Mouse (Mus musculus): ENCODE data around the gene Uqcc2. TPM values are rescaled to one million over a fixed set of nuclear protein-coding genes. Genes with fewer than 3 reads are reported as not detected.

The Uqcc2 gene
- polyA plus RNA-seq, 1 experiment, result 75.5 TPM

DNA sequence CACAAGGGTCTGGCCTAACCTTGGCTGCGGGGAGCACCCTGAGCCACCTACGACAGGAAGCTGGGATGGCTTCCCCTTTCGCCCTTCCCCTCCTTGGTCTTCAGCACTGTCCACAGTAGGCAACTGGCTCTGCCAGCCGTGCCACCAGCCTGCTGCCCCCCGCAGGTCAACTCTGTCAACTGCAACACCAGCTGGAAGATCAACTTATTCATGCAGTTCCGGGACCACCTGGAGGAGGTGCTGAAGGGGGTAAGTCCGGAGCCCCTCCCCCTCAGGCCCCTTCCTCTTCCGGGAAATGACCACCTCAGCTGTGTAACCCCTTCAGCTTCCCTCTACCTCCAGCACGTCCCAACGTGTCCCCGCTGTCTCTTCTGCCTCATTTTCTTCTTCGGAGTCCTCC is 46.3 kb downstream of the Uqcc2 start:
- Histone ChIP-seq H3K4me3 (ENCODE audit: insufficient read depth, low read length) (no peak overlapping the region), H3K27ac (ENCODE audit: insufficient read depth, low read depth, low read length) (no peak overlapping the region), H3K4me1 (ENCODE audit: control insufficient read depth, insufficient read depth, low read length) (peaks cover 19% of the 10 kb centered on the region)
- TF ChIP-seq POLR2A (IDR thresholded peaks at IDR 0.05; ENCODE audit: borderline replicate concordance, low read depth, low read length), result no peak
- TF ChIP-seq CTCF (IDR thresholded peaks at IDR 0.05; ENCODE audit: low read depth, low read length), result peak; percentile 14; the same call in 1 of the 2 replicates

DNA sequence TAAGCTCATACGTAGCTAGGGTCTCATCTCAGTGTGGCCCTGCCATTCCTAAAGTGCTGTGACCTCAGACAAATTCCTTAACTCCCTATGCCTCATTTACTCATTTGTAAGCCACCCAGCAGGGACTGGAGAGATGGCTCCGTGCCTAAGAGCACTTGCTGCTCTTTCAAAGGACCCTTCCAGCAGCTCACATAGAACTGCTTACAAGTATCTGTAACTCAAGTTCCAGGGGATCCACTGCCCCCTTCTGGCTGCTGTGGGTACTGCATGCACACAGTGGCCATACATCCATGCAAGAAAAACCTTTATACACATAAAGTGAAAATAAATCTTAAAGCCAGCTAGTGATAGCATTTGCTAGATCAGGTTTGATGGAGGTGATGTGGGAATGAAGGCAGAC is 48.0 kb downstream of the Uqcc2 start:
- H3K4me3 ChIP-seq (ENCODE audit: insufficient read depth, low read length), result no peak overlapping the region
- H3K4me1 ChIP-seq (ENCODE audit: control insufficient read depth, insufficient read depth, low read length), result peaks cover 27% of the 10 kb centered on the region
- H3K27ac ChIP-seq (ENCODE audit: insufficient read depth, low read depth, low read length), result no peak overlapping the region
- TF ChIP-seq POLR2A (IDR thresholded peaks at IDR 0.05; ENCODE audit: borderline replicate concordance, low read depth, low read length), result no peak
- TF ChIP-seq CTCF (IDR thresholded peaks at IDR 0.05; ENCODE audit: low read depth, low read length), result peak; percentile 75

- no peak overlapping the region for H3K4me3 ChIP-seq (ENCODE audit: insufficient read depth, low read length)
- TF ChIP-seq CTCF (IDR thresholded peaks at IDR 0.05; ENCODE audit: low read depth, low read length) (no peak), POLR2A (IDR thresholded peaks at IDR 0.05; ENCODE audit: borderline replicate concordance, low read depth, low read length) (no peak)
- H3K4me1 ChIP-seq (ENCODE audit: control insufficient read depth, insufficient read depth, low read length), result peaks cover 35% of the 10 kb centered on the region
- H3K27ac ChIP-seq (ENCODE audit: insufficient read depth, low read depth, low read length), result peak overlapping the region; percentile 65
Observed at GRCm38 (mm10) chr17:27083601-27084000, 50.1 kb downstream of the Uqcc2 start.

GRCm38 (mm10) chr17:27082796-27083195 is 50.9 kb downstream of the Uqcc2 start:
- Histone ChIP-seq H3K4me1 (ENCODE audit: control insufficient read depth, insufficient read depth, low read length) (peaks cover 35% of the 10 kb centered on the region), H3K27ac (ENCODE audit: insufficient read depth, low read depth, low read length) (no peak overlapping the region), H3K4me3 (ENCODE audit: insufficient read depth, low read length) (no peak overlapping the region)
- no peak for TF ChIP-seq CTCF (IDR thresholded peaks at IDR 0.05; ENCODE audit: low read depth, low read length)
- no peak for TF ChIP-seq POLR2A (IDR thresholded peaks at IDR 0.05; ENCODE audit: borderline replicate concordance, low read depth, low read length)

DNA sequence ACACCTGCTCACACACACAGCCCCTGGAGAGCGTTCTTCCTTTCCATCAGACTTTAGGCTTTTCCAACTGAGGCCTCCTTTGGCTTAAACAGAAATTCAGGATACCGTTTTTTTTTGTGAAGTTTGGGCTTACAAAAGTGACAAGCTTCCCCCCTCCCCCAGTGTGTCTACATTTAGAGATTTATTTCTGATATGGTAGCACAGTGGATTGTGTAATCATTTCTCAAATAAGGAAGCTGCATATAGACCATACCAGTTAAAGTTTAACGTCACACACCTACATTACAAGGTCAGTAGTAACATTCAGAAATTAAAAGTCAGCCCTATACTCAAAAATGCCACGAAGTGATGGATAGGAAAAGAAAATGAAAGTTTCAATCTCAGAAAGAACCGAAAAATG is 51.8 kb downstream of the Uqcc2 start:
- Histone ChIP-seq H3K4me3 (ENCODE audit: insufficient read depth, low read length) (peak overlapping the region; percentile 30; the same call in 1 of the 2 replicates), H3K4me1 (ENCODE audit: control insufficient read depth, insufficient read depth, low read length) (peaks cover 35% of the 10 kb centered on the region), H3K27ac (ENCODE audit: insufficient read depth, low read depth, low read length) (peak overlapping the region; percentile 83)
- TF ChIP-seq CTCF (IDR thresholded peaks at IDR 0.05; ENCODE audit: low read depth, low read length) (no peak), POLR2A (IDR thresholded peaks at IDR 0.05; ENCODE audit: borderline replicate concordance, low read depth, low read length) (no peak)

DNA sequence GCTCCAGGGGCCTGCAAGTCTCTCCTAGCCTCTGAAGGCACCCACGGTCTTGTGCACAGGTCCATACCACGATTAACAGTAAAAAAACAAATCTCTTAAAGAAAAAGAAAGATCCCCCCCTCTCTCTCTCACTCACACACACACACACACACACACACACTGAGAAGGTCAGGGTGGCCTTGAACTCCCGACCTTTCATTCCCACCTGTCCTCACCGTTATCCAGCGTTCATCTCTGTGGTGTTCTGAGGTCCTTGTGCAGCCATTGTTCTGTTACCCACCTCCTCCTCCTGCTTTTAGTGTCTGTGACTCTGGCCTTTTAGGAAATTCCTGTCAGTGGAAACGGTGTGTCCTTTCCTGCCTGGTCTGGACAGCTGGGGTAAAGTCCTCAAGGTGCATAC is 55.2 kb downstream of the Uqcc2 start:
- H3K27ac ChIP-seq (ENCODE audit: insufficient read depth, low read depth, low read length), result no peak overlapping the region
- TF ChIP-seq CTCF (IDR thresholded peaks at IDR 0.05; ENCODE audit: low read depth, low read length) (no peak), POLR2A (IDR thresholded peaks at IDR 0.05; ENCODE audit: borderline replicate concordance, low read depth, low read length) (no peak)
- H3K4me1 ChIP-seq (ENCODE audit: control insufficient read depth, insufficient read depth, low read length), result peaks cover 48% of the 10 kb centered on the region
- H3K4me3 ChIP-seq (ENCODE audit: insufficient read depth, low read length), result no peak overlapping the region

GRCm38 (mm10) chr17:27077920-27078319 is 55.8 kb downstream of the Uqcc2 start:
- Histone ChIP-seq H3K4me1 (ENCODE audit: control insufficient read depth, insufficient read depth, low read length) (peaks cover 47% of the 10 kb centered on the region), H3K4me3 (ENCODE audit: insufficient read depth, low read length) (no peak overlapping the region), H3K27ac (ENCODE audit: insufficient read depth, low read depth, low read length) (no peak overlapping the region)
- TF ChIP-seq POLR2A (IDR thresholded peaks at IDR 0.05; ENCODE audit: borderline replicate concordance, low read depth, low read length) (no peak), CTCF (IDR thresholded peaks at IDR 0.05; ENCODE audit: low read depth, low read length) (peak; percentile 64)

DNA sequence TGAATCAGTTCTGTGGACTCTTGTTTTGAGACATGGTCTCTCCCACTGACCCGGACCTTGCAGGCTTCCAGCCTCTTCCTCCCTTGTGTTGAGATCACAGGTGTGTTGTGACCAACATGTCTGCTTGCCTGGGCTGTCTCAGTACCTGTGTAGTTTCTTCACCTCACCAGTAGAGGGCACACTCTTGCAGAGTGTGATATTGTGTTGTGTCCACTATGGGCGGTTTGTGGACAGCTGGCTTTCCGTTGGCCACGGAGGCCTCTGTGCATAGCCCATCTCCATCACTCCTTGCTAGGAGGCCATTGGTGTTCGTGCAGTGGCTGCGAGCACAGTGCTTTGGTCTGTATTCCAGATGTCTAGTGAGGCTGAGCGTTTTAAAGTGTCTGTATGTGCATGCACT is 56.6 kb downstream of the Uqcc2 start:
- peaks cover 41% of the 10 kb centered on the region for H3K4me1 ChIP-seq (ENCODE audit: control insufficient read depth, insufficient read depth, low read length)
- H3K4me3 ChIP-seq (ENCODE audit: insufficient read depth, low read length), result no peak overlapping the region
- TF ChIP-seq POLR2A (IDR thresholded peaks at IDR 0.05; ENCODE audit: borderline replicate concordance, low read depth, low read length) (no peak), CTCF (IDR thresholded peaks at IDR 0.05; ENCODE audit: low read depth, low read length) (peak; percentile 46)
- no peak overlapping the region for H3K27ac ChIP-seq (ENCODE audit: insufficient read depth, low read depth, low read length)

DNA sequence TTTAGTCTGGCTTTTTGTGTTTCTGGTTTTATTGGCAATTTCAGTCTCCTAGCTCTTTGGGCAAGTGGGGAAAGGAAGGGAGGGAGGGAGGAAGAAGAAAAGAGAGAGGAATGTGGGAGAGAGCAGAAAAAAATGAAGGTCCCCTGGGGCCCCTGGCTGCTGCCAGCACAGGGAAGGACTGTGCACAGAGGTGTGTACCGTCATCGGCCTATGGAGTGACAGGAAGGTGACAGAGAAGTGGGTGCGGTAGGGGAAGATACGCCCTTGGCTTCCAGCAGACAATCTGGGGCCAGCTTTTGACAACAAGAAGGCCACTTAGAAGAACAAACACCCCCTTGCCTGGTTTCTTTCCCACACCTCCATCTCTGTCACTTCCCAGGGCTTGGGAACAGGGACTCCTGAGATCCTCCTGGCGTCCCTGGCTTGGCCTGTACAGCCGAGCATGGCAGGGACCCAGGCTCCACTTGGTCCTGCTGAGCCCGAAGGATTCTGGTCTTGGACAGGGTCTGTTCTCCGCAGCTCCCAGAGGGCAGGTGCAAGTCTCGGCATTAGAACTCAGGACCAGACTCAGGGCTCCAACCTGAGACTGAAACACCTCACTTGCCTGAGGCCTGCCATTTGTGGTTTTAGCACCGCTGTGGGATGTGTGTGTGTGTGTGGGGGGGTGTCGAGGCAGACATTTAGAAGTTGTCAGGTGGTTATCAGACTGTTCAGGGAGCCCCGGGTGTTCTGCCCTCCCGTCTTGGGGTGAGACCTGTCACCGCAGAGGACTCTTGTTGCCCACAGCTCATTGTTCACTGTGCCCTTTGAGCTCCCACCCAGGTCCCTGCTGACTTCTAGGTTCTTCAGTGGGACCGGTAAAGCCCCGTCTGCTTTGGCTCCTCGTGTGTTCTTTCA is 58.6 kb downstream of the Uqcc2 start:
- Histone ChIP-seq H3K4me3 (ENCODE audit: insufficient read depth, low read length) (no peak overlapping the region), H3K4me1 (ENCODE audit: control insufficient read depth, insufficient read depth, low read length) (peaks cover 28% of the 10 kb centered on the region), H3K27ac (ENCODE audit: insufficient read depth, low read depth, low read length) (peak overlapping the region; percentile 62)
- no peak for TF ChIP-seq CTCF (IDR thresholded peaks at IDR 0.05; ENCODE audit: low read depth, low read length)
- TF ChIP-seq POLR2A (IDR thresholded peaks at IDR 0.05; ENCODE audit: borderline replicate concordance, low read depth, low read length), result no peak

DNA sequence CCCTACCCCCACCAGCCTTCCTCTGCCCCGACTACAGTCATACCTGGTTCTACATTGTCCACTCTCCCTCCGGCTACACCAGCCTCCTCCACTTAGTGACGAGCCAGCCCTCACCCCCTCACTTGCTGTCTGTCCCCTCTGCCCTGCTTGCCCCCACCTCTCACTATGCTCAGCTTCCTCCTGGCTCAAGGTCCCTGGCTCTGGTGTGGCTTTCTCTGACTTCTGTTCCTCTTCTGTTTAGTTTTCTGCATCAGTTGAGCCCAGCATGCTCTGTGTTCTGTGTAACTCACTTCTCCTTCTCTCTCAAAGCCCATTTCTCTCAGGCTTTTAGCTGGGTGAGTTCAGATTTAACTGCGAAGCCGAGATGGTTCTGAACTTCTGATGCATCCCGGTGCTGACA is 59.5 kb downstream of the Uqcc2 start:
- Histone ChIP-seq H3K27ac (ENCODE audit: insufficient read depth, low read depth, low read length) (peak overlapping the region; percentile 62), H3K4me3 (ENCODE audit: insufficient read depth, low read length) (no peak overlapping the region), H3K4me1 (ENCODE audit: control insufficient read depth, insufficient read depth, low read length) (peaks cover 25% of the 10 kb centered on the region)
- TF ChIP-seq POLR2A (IDR thresholded peaks at IDR 0.05; ENCODE audit: borderline replicate concordance, low read depth, low read length) (no peak), CTCF (IDR thresholded peaks at IDR 0.05; ENCODE audit: low read depth, low read length) (no peak)
